Mouse (Mus musculus): Measurements from ENCODE around the gene Chrna7.

DNA sequence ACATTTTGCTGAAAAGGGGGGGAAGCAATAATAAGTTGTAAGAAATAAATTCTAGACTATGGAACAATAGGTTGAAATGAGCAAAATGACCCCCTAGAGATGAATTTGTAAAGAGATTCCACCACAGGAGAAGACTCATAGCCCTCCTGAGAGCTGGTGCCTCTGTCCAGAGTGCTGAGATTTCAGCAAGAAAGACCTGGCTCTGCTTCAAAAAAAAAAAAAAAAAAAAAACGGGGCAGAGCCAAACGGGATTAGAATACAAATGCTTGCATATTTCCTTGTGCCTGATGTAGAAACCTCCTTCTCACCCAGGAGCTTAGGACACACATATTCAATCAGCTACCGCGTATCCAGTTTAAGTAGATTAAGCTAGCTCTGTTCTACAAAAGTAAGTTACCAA, 2.9 kb downstream of the Chrna7 start:
- TF ChIP-seq GATA1 (IDR thresholded peaks at IDR 0.05; ENCODE audit: borderline replicate concordance, low read length) (no peak), CTCF (IDR thresholded peaks at IDR 0.05; ENCODE audit: low read depth, low read length) (no peak)

Data from G1E (cell line).